Mouse (Mus musculus): Measurements from ENCODE around the gene Nutf2-ps1. TPM values are rescaled to one million over a fixed set of nuclear protein-coding genes. Genes with fewer than 3 reads are reported as not detected.
A peak's percentile ranks its signal among the peaks of the same experiment; 100 is the strongest.

The Nutf2-ps1 gene
- polyA plus RNA-seq, 1 experiment from 2014 or later, result 258 TPM

- H3K36me3 ChIP-seq, result no peaks in the 10 kb centered on the region
- H3K4me1 ChIP-seq (replicated peaks), result peaks cover 19% of the 10 kb centered on the region
- H3K4me2 ChIP-seq, result no peak overlapping the region
- 0 out of 2 replicates have a peak overlapping the region, but pooled peaks have one; percentile 19 for H3K27ac ChIP-seq
- no peak overlapping the region for H3K9ac ChIP-seq
- H3K9me3 ChIP-seq (replicated peaks), result no peaks in the 10 kb centered on the region
- no peak overlapping the region for H3K4me3 ChIP-seq
- no peaks in the 10 kb centered on the region for H3K27me3 ChIP-seq
- ATAC-seq (replicated peaks; ENCODE audit: insufficient number of reproducible peaks, insufficient read depth, low FRiP score, low read depth), result no peak
- WGBS, result 69% methylated on average over 3 of the region's 3 CpGs
These were observed 20.3 kb downstream of the Nutf2-ps1 start for GRCm38 (mm10) chr19:53568553-53568952.

- WGBS, result 57% methylated on average over 11 of the region's 11 CpGs
These were observed 21.0 kb downstream of the Nutf2-ps1 start for GRCm38 (mm10) chr19:53567864-53568263.

DNA sequence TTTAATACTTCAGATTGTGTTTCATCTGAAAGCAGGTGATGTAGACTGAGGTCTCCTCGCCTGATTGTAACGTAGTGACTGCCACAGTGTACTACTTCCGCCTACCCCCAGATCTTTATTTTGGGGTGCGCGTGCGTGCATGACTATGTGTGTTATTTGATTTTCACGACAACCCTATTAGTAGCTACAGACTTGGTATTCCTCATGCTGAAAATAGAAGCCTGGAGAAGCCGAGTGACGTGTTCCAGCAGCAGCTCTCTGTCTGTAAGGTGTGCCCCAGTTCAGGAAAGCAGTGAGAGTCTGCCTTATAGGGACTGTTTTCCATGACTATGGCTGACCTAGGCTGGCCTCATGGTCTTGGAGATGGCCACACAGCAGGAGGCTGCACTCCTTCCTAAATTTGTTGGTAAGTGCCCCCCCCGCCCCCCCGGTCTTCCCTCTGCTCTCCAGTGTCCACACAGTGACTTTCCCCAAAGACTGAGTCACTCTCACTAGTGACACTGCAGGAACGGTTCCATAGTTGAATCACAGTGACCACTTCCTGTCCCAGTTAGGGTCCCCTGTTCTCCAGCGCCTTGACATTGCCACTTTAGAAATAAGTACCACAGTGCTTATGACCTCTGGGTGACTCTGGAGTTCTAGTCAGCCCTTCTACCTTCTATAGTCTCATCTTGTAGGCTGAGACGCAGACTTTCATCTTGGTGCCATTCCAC lies 23.1 kb downstream of the Nutf2-ps1 start:
- no peak overlapping the region for H3K9ac ChIP-seq
- H3K4me3 ChIP-seq, result no peak overlapping the region
- H3K9me3 ChIP-seq (replicated peaks), result no peaks in the 10 kb centered on the region
- 79% methylated on average over 14 of the region's 14 CpGs for WGBS
- H3K4me2 ChIP-seq, result no peak overlapping the region
- H3K27me3 ChIP-seq, result no peaks in the 10 kb centered on the region
- no peak for ATAC-seq (replicated peaks; ENCODE audit: insufficient number of reproducible peaks, insufficient read depth, low FRiP score, low read depth)
- H3K27ac ChIP-seq, result no peak overlapping the region
- H3K4me1 ChIP-seq (replicated peaks), result peaks cover 3% of the 10 kb centered on the region
- H3K36me3 ChIP-seq, result no peaks in the 10 kb centered on the region

More at GRCm38 (mm10) chr19:53567864-53568263, 21.0 kb downstream of the Nutf2-ps1 start:
- Histone ChIP-seq H3K9ac (no peak overlapping the region), H3K4me2 (no peak overlapping the region), H3K4me3 (no peak overlapping the region), H3K36me3 (no peaks in the 10 kb centered on the region), H3K27me3 (no peaks in the 10 kb centered on the region), H3K27ac (no peak overlapping the region), H3K4me1 (replicated peaks) (peaks cover 19% of the 10 kb centered on the region), H3K9me3 (replicated peaks) (no peaks in the 10 kb centered on the region)
- ATAC-seq (replicated peaks; ENCODE audit: insufficient number of reproducible peaks, insufficient read depth, low FRiP score, low read depth), result no peak

GRCm38 (mm10) chr19:53564174-53564573 lies 24.7 kb downstream of the Nutf2-ps1 start:
- Histone ChIP-seq H3K36me3 (no peaks in the 10 kb centered on the region), H3K4me3 (no peak overlapping the region), H3K9ac (no peak overlapping the region), H3K4me2 (no peak overlapping the region), H3K27me3 (no peaks in the 10 kb centered on the region), H3K4me1 (replicated peaks) (peaks cover 3% of the 10 kb centered on the region), H3K9me3 (replicated peaks) (no peaks in the 10 kb centered on the region), H3K27ac (no peak overlapping the region)
- 35% methylated on average over 4 of the region's 4 CpGs for WGBS
- no peak for ATAC-seq (replicated peaks; ENCODE audit: insufficient number of reproducible peaks, insufficient read depth, low FRiP score, low read depth)

DNA sequence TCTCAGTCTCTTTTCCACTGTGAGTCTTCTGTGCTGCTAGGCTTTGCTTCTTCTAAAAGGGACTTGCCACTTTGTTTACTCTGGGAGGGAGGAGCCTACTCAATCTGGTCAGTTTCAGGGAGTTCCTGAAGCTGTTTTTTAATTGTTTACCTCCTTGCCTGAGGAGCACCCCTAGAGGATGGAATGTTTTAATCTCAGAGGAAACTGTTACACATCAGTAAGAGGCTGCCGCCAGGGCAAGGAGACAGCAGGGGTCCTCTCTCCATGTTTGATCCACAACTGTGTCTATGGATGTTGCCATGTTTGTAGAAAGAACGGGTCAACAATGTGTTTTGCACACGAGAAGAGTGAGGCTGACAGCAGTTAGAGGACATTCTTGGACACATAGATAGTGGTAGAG lies 28.4 kb downstream of the Nutf2-ps1 start:
- no peak overlapping the region for H3K4me3 ChIP-seq
- peaks cover 6% of the 10 kb centered on the region for H3K4me1 ChIP-seq (replicated peaks)
- H3K27ac ChIP-seq, result no peak overlapping the region
- no peak for ATAC-seq (replicated peaks; ENCODE audit: insufficient number of reproducible peaks, insufficient read depth, low FRiP score, low read depth)
- no peaks in the 10 kb centered on the region for H3K9me3 ChIP-seq (replicated peaks)
- H3K27me3 ChIP-seq, result no peaks in the 10 kb centered on the region
- no peak overlapping the region for H3K9ac ChIP-seq
- 81% methylated on average over 3 of the region's 3 CpGs for WGBS
- no peak overlapping the region for H3K4me2 ChIP-seq
- H3K36me3 ChIP-seq, result no peaks in the 10 kb centered on the region

DNA sequence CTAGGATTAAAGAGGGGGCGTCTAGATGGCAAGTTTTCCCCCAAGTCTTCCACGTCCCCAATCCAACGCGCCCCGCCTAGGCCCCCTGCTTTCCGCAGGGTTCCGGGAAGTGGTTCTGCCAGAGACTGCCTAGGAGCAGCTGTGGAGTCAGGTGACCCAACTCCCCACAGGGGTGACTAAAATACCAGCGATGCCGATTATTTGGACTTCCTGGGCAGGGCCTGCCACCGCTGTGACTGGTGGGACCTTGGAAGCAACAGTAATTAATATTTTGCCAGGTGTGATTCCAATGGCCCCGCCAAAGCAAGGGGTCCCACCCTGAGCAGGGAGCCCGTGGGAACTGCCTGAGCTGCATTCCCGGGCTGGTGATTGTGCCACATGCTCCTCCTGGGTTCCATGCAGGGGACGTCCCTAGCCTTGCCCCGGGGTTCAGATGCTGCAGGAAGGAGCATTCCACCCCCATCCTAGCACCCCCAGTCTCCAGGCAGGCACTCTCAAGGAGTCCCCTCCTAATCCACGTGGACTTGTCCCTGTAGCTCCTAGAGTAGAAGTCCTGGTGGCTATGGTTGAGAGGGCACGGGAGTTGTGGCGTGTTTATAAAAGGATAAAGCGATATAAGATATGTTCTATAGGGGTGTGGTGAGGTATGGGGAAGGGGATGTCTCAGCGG lies 31.5 kb downstream of the Nutf2-ps1 start:
- 26% methylated on average over 20 of the region's 20 CpGs for WGBS
- Histone ChIP-seq H3K4me2 (peak overlapping the region; percentile 60), H3K4me1 (replicated peaks) (peaks cover 13% of the 10 kb centered on the region), H3K9ac (no peak overlapping the region), H3K36me3 (no peaks in the 10 kb centered on the region), H3K27me3 (no peaks in the 10 kb centered on the region), H3K27ac (no peak overlapping the region), H3K9me3 (replicated peaks) (no peaks in the 10 kb centered on the region), H3K4me3 (peak overlapping the region; percentile 29)
- ATAC-seq (replicated peaks; ENCODE audit: insufficient number of reproducible peaks, insufficient read depth, low FRiP score, low read depth), result peak; percentile 62; the same call in 1 of the 2 replicates

DNA sequence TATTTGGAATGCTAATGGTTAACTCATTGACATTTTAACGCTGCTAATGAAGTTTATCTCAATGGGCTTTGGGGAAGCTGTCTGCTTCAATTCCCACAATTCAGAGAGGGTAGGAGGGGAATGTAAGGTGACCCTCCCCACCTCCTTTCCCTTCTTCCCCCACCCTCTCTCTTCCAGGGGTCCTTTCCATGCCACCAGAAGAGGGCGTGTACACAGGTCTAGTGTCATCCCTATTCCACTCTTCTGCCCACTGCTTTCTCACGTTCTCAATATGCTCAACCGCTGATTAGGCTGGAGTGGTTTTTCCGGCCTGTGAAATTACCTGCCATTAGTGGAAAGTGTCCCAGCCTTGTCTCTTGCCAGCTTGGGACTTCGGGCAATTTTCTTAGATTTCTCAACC lies 32.0 kb downstream of the Nutf2-ps1 start:
- Histone ChIP-seq H3K9me3 (replicated peaks) (no peaks in the 10 kb centered on the region), H3K9ac (no peak overlapping the region), H3K27ac (no peak overlapping the region), H3K36me3 (no peaks in the 10 kb centered on the region), H3K4me1 (replicated peaks) (peaks cover 14% of the 10 kb centered on the region), H3K4me2 (peak overlapping the region; percentile 60), H3K27me3 (no peaks in the 10 kb centered on the region), H3K4me3 (peak overlapping the region; percentile 29)
- WGBS, result 25% methylated on average over 6 of the region's 6 CpGs
- no peak for ATAC-seq (replicated peaks; ENCODE audit: insufficient number of reproducible peaks, insufficient read depth, low FRiP score, low read depth)

- Histone ChIP-seq H3K27ac (no peak overlapping the region), H3K36me3 (no peaks in the 10 kb centered on the region), H3K4me3 (no peak overlapping the region), H3K4me2 (no peak overlapping the region), H3K9ac (no peak overlapping the region), H3K9me3 (replicated peaks) (no peaks in the 10 kb centered on the region), H3K27me3 (no peaks in the 10 kb centered on the region), H3K4me1 (replicated peaks) (peaks cover 19% of the 10 kb centered on the region)
- no peak for ATAC-seq (replicated peaks; ENCODE audit: insufficient number of reproducible peaks, insufficient read depth, low FRiP score, low read depth)
- 59% methylated on average over 5 of the region's 5 CpGs for WGBS
These were observed 33.8 kb downstream of the Nutf2-ps1 start for GRCm38 (mm10) chr19:53554981-53555616.

- Histone ChIP-seq H3K27ac (no peak overlapping the region), H3K4me2 (no peak overlapping the region), H3K27me3 (no peaks in the 10 kb centered on the region), H3K4me1 (replicated peaks) (peaks cover 19% of the 10 kb centered on the region), H3K36me3 (no peaks in the 10 kb centered on the region), H3K9me3 (replicated peaks) (no peaks in the 10 kb centered on the region), H3K9ac (no peak overlapping the region), H3K4me3 (no peak overlapping the region)
- ATAC-seq (replicated peaks; ENCODE audit: insufficient number of reproducible peaks, insufficient read depth, low FRiP score, low read depth), result no peak
- WGBS, result 82% methylated on average over 11 of the region's 11 CpGs
These were observed 34.5 kb downstream of the Nutf2-ps1 start for GRCm38 (mm10) chr19:53554402-53554801.

GRCm38 (mm10) chr19:53552795-53553194 lies 36.1 kb downstream of the Nutf2-ps1 start:
- no peaks in the 10 kb centered on the region for H3K27me3 ChIP-seq
- H3K4me3 ChIP-seq, result no peak overlapping the region
- H3K4me1 ChIP-seq (replicated peaks), result peaks cover 19% of the 10 kb centered on the region
- no peak overlapping the region for H3K4me2 ChIP-seq
- no peaks in the 10 kb centered on the region for H3K9me3 ChIP-seq (replicated peaks)
- H3K27ac ChIP-seq, result no peak overlapping the region
- H3K9ac ChIP-seq, result no peak overlapping the region
- WGBS, result 43% methylated on average over 6 of the region's 6 CpGs
- ATAC-seq (replicated peaks; ENCODE audit: insufficient number of reproducible peaks, insufficient read depth, low FRiP score, low read depth), result no peak
- no peaks in the 10 kb centered on the region for H3K36me3 ChIP-seq

- no peak overlapping the region for H3K4me2 ChIP-seq
- H3K27ac ChIP-seq, result no peak overlapping the region
- H3K9ac ChIP-seq, result no peak overlapping the region
- WGBS, result 47% methylated on average over 10 of the region's 10 CpGs
- no peaks in the 10 kb centered on the region for H3K36me3 ChIP-seq
- ATAC-seq (replicated peaks; ENCODE audit: insufficient number of reproducible peaks, insufficient read depth, low FRiP score, low read depth), result no peak
- H3K27me3 ChIP-seq, result no peaks in the 10 kb centered on the region
- H3K9me3 ChIP-seq (replicated peaks), result no peaks in the 10 kb centered on the region
- H3K4me3 ChIP-seq, result no peak overlapping the region
- H3K4me1 ChIP-seq (replicated peaks), result peaks cover 16% of the 10 kb centered on the region
These were observed 36.6 kb downstream of the Nutf2-ps1 start for GRCm38 (mm10) chr19:53552216-53552786.
